Mouse (Mus musculus) midbrain, postnatal 0 days (tissue): ENCODE results near the gene Vpreb3. TPM values are rescaled to one million over a fixed set of nuclear protein-coding genes. Genes with fewer than 3 reads are reported as not detected.

Experiments used
- ATAC-seq: fragments of 200-750 bp; cut with Nextera tagmentation; 2 replicates; pipeline ENCODE4 v1.8.0; 2017; ENCODE audit warnings: moderate number of reproducible peaks, mild to moderate bottlenecking, moderate TSS enrichment, moderate library complexity; ENCODE audit not compliant: low FRiP score
- DNase-seq: peaks from one replicate; pipeline ENCODE4 v3.0.0-alpha.2; 2015; ENCODE audit warnings: low spot score
- H3K27ac ChIP-seq: fragments of 300-500 bp; sonication (generic); 2 replicates; pipeline ENCODE4 v1.5.1; 2014; ENCODE audit warnings: low read depth, mild to moderate bottlenecking, low read length, mixed read lengths
- H3K27me3 ChIP-seq: fragments of 300-500 bp; sonication (generic); 2 replicates; pipeline ENCODE4 v1.6.1; 2014; ENCODE audit warnings: low read length, control low read depth, mixed read lengths; ENCODE audit not compliant: insufficient read depth
- H3K36me3 ChIP-seq: fragments of 300-500 bp; sonication (generic); 2 replicates; pipeline ENCODE4 v1.6.1; 2014; ENCODE audit warnings: low read length, control low read depth, mixed read lengths; ENCODE audit not compliant: insufficient read depth
- H3K4me1 ChIP-seq: fragments of 300-500 bp; sonication (generic); 2 replicates; pipeline ENCODE4 v1.6.1; 2014; ENCODE audit warnings: mild to moderate bottlenecking, control low read depth, antibody characterized with exemption, low read length, mixed read lengths; ENCODE audit not compliant: insufficient read depth
- H3K4me2 ChIP-seq: fragments of 300-500 bp; sonication (generic); 2 replicates; pipeline ENCODE4 v1.6.1; 2014; ENCODE audit warnings: low read depth, mild to moderate bottlenecking, low read length, mixed read lengths; ENCODE audit not compliant: poor library complexity, severe bottlenecking
- H3K4me3 ChIP-seq: fragments of 300-500 bp; sonication (generic); 2 replicates; pipeline ENCODE4 v1.5.1; 2014; ENCODE audit warnings: low read depth, mild to moderate bottlenecking, low read length, moderate library complexity
- H3K9ac ChIP-seq: fragments of 300-500 bp; sonication (generic); replicated peaks from 2 replicates; pipeline ENCODE4 v1.6.1; 2014; ENCODE audit warnings: mild to moderate bottlenecking, low read length, moderate library complexity, mixed read lengths; ENCODE audit not compliant: poor library complexity, severe bottlenecking
- H3K9me3 ChIP-seq: fragments of 300-500 bp; sonication (generic); 2 replicates; pipeline ENCODE4 v1.6.1; 2016; ENCODE audit warnings: low read length, control low read depth
- CTCF ChIP-seq: IDR thresholded peaks from 2 replicates; pipeline ENCODE4 v1.5.1; 2016; ENCODE audit warnings: antibody characterized with exemption, mild to moderate bottlenecking
- WGBS: fragments of 180-500 bp; shearing (Covaris S2); extraction: QIAGEN DNeasy Blood & Tissue Kit; methylation state at CpG from one replicate; pipeline ENCODE4 v1.1.7; 2014; 5-methylcytosine and 5-hydroxymethylcytosine counted together
- polyA plus RNA-seq: library from polyadenylated mRNA; unstranded; fragments of >200 nt; fragmentation: Nextera tagmentation; extraction: Ambion mirVana; gene quantifications from 2 replicates; pipeline ENCODE4 v1.2.1, GENCODE M21; 2015
- total RNA-seq: library from RNA; depleted of rRNA; stranded (reverse); fragments of >200 nt; gene quantifications from 2 replicates; pipeline ENCODE4 v1.2.3, GENCODE M21; 2014

Vpreb3 gene
- total and polyA plus RNA-seq, 2 experiments from 2014 or later, result 0.72 TPM; not detected in 1

DNA sequence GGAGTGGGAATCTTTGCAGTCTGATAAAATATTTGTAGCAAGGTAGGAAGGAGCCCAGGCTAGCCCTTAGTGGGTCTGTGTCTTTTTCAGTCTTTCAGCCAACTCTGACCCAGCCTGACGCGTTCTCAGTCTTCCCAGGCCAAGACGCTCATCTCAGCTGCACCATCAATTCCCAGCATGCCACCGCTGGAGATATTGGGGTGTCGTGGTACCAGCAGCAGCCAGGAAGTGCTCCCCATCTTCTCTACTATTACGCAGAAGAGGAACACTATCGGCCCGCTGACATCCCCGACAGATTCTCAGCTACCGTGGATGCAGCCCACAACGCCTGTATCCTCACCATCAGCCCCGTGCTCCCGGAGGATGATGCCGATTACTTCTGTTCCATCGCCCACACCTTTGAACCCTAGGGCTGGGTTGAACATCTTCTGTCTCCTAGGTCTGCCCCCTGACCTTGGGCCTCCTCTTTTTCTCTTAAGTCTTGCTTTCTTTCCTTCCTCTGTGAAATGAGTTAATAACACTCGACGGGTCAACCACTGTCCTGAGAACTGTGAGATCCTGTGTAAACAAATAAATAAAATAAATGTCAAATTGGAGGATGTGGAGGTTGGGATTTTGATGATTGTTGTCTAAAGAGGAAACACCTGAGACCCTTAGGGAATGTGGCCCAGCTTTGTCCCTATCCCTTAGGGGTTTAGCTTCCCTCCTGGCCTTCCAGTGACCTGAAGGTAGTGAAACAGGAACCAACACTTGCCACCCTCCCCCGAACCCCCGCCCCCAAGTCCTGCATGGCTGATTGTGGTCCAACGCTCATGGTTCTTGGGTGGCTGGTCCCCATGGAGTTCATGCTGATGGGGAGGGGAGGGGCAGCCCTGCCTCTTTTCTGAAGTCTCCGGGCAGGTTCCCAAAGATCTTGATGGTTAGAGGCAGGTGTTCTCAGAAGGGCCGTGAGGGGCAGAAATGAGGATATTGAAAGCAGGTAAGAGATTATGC, 6.5 kb downstream of the Vpreb3 start:
- H3K27me3 ChIP-seq, result 0 out of 2 replicates have a peak, but pooled peaks cover 5% of the 10 kb centered on the region
- 87% methylated on average over 22 of the region's 22 CpGs for WGBS
- no peak overlapping the region for H3K9ac ChIP-seq
- H3K27ac ChIP-seq, result no peak overlapping the region
- no peak overlapping the region for H3K4me2 ChIP-seq
- H3K4me3 ChIP-seq, result no peak overlapping the region
- H3K4me1 ChIP-seq, result peaks cover 5% of the 10 kb centered on the region; the same call in 1 of the 2 replicates
- H3K9me3 ChIP-seq, result no peaks in the 10 kb centered on the region
- no peak for TF ChIP-seq CTCF
- DNase-seq, result no peak
- no peaks in the 10 kb centered on the region for H3K36me3 ChIP-seq
- ATAC-seq, result no peak

DNA sequence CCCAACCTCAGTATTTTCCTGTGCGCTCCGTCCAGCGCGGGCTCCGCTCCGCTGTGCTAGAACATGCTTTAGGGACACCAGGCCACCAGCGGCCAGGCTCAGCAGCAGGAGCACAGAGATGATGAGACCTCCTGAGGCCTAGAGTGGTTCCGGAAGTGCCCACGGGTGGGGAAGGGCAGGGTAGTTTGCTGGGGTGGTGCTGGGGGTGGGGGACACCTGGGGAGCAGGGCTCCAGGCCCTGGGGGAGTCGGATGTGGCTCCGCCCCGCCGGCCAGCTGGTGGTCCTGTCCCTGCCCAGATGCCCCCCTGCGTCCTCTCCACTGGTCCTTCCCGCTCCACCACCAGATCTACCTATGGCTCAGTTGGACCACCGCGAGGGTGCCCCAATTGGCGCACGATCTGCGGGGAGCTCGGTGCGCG, 7.9 kb downstream of the Vpreb3 start:
- 2% methylated on average over 21 of the region's 23 CpGs for WGBS

DNA sequence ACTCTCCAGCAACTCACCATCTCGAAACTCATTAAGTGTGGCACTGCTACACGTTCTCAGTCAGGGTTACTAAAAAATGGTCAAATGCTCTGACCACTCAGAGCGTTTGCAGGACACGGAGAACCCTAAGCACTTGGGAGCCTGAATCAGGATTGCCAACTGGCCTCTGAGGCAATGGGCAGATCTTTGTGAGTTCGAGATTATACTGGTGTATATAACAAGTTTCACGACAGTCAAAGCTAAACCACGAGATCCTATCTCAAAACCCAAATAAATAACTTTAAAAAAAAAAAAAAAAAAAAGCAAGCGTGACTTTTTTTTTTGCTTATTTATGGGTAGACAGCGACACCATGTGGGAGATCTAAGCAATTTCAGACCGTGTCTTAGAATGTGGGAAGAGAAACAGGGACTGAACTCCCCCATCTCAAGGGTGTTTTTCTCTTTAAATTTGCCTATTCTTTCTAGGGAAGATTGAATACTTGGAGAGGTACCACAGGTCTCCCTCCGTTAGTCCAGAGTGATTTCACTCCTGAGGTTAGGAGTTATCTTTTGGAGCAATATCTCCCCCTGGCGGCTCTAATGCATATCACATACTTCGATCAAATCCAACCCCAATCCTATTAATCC, 8.7 kb downstream of the Vpreb3 start:
- Histone ChIP-seq H3K27me3 (0 out of 2 replicates have a peak, but pooled peaks cover 5% of the 10 kb centered on the region), H3K4me1 (peaks cover 5% of the 10 kb centered on the region; the same call in 1 of the 2 replicates)

More for the DNA sequence above, 7.9 kb downstream of the Vpreb3 start:
- DNase-seq, result peak; percentile 22
- Histone ChIP-seq H3K36me3 (no peaks in the 10 kb centered on the region), H3K9me3 (no peaks in the 10 kb centered on the region), H3K4me3 (peak overlapping the region; percentile 29), H3K9ac (peak overlapping the region; percentile 45), H3K4me1 (peaks cover 5% of the 10 kb centered on the region; the same call in 1 of the 2 replicates), H3K27ac (no peak overlapping the region), H3K27me3 (0 out of 2 replicates have a peak, but pooled peaks cover 5% of the 10 kb centered on the region), H3K4me2 (peak overlapping the region; percentile 73)
- 0 out of 2 replicates have a peak, but pooled peaks have one; percentile 44 for ATAC-seq
- no peak for TF ChIP-seq CTCF

DNA sequence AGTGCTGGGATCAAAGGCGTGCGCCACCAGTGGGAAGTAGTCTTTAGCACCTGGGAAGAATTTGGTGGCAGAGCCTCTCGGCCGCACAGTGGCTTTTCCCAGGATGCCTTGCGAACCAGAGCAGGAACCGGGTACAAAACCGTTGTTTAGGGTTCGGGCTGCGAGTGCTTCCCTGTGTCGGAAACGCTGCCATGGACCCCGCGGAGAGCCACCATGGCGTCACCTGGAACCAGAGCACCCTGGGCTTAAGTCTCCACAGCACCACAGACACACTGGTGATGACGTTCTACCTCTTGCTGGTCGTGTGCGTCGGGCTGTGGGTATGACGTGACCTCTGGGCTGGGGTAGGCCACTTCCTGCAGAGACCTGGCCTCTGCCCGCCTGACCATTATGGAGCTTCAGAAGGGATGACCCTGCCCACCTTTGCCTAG, 11.5 kb downstream of the Vpreb3 start, which contains the start of gene Gm5134:
TSS of gene Gm5134 (plus strand) at position 134 of the 431 bp plus-strand sequence.
- Histone ChIP-seq H3K9ac (no peak within 1 kb of the TSS), H3K4me3 (no peak within 1 kb of the TSS), H3K36me3 (no peaks in the 10 kb centered on the region), H3K27ac (no peak within 1 kb of the TSS), H3K4me1 (peaks cover 5% of the 10 kb centered on the region; the same call in 1 of the 2 replicates), H3K4me2 (peak within 1 kb of the TSS; percentile 24; the same call in 1 of the 2 replicates), H3K9me3 (no peaks in the 10 kb centered on the region), H3K27me3 (0 out of 2 replicates have a peak, but pooled peaks cover 5% of the 10 kb centered on the region)
- ATAC-seq (no peak), DNase-seq (no peak)
- no peak for TF ChIP-seq CTCF
- 31% methylated on average over 20 of the region's 20 CpGs for WGBS

More for the DNA sequence above, 8.7 kb downstream of the Vpreb3 start:
- Histone ChIP-seq H3K9me3 (no peaks in the 10 kb centered on the region), H3K9ac (no peak overlapping the region), H3K4me3 (peak overlapping the region; percentile 29), H3K36me3 (no peaks in the 10 kb centered on the region), H3K27ac (no peak overlapping the region), H3K4me2 (peak overlapping the region; percentile 73)
- DNase-seq, result peak; percentile 67
- TF ChIP-seq CTCF, result peak; percentile 80
- WGBS, result 3% methylated on average over 13 of the region's 13 CpGs
- ATAC-seq, result no peak

DNA sequence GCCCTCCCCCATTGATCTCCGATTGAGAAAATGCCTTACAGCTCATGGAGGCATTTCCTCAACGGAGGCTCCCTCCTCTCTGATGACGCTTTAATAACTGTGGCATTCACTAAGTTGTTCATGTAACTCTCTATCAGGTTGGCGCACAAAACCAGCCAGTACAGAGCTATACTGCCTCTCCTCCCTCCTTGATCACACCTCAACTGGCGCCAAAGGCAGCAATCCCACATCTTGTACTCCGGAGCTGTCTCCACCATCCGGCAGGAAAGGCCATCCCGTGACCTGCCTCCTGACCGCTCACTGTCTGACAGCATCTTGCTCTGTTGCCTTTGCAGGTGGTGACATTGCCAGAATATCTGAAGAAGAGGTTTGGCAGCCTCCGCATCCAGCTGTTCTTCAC, 31.0 kb downstream of the Vpreb3 start:
- no peaks in the 10 kb centered on the region for H3K36me3 ChIP-seq
- no peak for DNase-seq
- ATAC-seq, result no peak
- H3K4me1 ChIP-seq, result no peaks in the 10 kb centered on the region
- H3K27ac ChIP-seq, result no peak overlapping the region
- no peak overlapping the region for H3K9ac ChIP-seq
- H3K9me3 ChIP-seq, result 0 out of 2 replicates have a peak, but pooled peaks cover 4% of the 10 kb centered on the region
- no peaks in the 10 kb centered on the region for H3K27me3 ChIP-seq
- H3K4me2 ChIP-seq, result no peak overlapping the region
- WGBS, result 94% methylated on average over 10 of the region's 10 CpGs
- no peak overlapping the region for H3K4me3 ChIP-seq
- no peak for TF ChIP-seq CTCF
